Mouse (Mus musculus): Measurements from ENCODE around the gene Tmc4. TPM values are rescaled to one million over a fixed set of nuclear protein-coding genes. Genes with fewer than 3 reads are reported as not detected.
"Not testable (repeated sequence)": the region's sequence is repeated elsewhere in the genome, so short reads cannot be mapped to it uniquely, and the experiment has no call there.

Gene Tmc4
- polyA plus RNA-seq (2012) = 0.55 and 0.80 TPM in 2 replicates

GRCm38 (mm10) chr7:3677342-3677741 lies at the start of gene Tmc4:
Gene Tmc4 (minus strand): TSS chr7:3677553.
- TF ChIP-seq GATA1 (IDR thresholded peaks at IDR 0.05; ENCODE audit: low read length) = no peak

- not testable (repeated sequence) for TF ChIP-seq GATA1 (IDR thresholded peaks at IDR 0.05; ENCODE audit: low read length)
Measured at GRCm38 (mm10) chr7:3720268-3720667, 42.9 kb upstream of the Tmc4 start, which contains the start of gene Pirb. Gene Pirb (minus strand): TSS chr7:3720391.

DNA sequence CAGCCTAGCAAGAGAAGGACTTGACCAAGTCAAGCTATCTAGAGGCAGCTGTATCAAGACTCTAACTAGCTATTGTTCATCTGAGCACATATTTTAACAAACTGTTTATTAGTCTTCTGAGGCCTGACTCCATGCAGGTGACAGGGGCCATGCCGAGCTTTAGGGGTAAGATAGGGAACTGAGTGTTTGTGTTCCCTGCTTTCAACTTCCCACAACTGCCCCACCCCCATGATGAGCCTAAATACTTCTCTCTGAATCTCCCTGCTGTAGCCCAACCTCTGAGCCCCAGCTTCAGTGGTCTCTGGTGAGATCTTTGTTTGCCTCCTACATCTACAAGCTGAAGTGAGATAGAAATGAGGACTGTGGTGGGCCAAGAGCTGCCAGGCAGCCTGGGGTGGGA lies 37.9 kb upstream of the Tmc4 start:
- no peak for TF ChIP-seq GATA1 (IDR thresholded peaks at IDR 0.05; ENCODE audit: low read length)

DNA sequence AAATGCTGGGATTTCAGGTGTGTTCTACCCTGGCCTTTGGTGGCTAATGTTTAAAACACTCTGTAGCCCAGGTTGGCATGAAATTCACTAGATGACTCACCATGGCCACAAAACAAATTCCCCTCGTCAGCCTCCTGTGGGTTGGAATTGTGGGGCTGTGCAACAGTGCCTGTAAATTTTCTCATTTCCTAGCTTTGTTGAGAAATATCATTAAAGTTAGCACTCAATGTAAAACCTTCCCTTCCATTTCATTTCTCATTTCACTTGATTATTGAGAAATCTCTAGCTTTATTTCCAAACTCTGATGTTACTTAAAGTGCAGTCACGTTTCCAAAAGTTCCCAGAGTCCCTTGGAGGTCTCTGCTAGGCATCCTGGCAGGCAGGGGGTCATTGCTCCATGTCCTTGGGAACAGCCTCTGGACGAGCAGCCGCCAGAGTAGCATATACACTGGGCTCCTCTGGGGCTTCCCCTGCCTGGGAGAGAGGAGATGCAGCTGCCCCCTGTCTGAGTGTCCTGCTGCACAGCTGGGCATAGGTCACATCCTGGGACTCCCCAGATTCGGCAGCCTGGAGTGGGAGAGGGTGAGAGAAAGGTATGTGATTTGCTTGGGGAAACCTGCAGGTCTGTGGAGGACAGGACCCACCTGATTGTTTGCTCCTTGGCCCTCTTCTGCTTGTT lies 35.0 kb upstream of the Tmc4 start:
- no peak for TF ChIP-seq GATA1 (IDR thresholded peaks at IDR 0.05; ENCODE audit: low read length)

- TF ChIP-seq GATA1 (IDR thresholded peaks at IDR 0.05; ENCODE audit: low read length) = no peak
Measured at GRCm38 (mm10) chr7:3709000-3709399, 31.6 kb upstream of the Tmc4 start.

- TF ChIP-seq GATA1 (IDR thresholded peaks at IDR 0.05; ENCODE audit: low read length) = no peak
Measured at GRCm38 (mm10) chr7:3707568-3708413, 30.4 kb upstream of the Tmc4 start.

DNA sequence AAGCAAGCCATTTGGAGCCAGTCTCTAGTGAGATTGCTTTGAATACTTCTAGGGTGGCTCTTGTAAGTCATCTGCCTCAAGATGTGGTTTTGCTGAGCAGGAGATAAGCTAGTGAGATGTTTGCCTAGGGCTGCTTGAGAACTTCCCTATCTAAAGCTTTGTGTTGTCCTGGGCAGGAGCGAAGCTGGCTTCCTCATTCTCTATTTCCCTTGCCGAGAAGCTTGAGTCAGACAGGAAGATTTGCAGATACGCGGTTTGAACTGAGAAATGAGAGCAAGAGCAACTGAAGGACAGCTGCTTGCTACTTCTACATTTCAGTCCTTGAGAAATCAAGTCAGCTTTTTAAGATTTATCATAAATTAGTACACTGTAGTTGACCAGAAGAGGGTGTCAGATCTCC lies 29.7 kb upstream of the Tmc4 start:
- peak; percentile 98 for TF ChIP-seq GATA1 (IDR thresholded peaks at IDR 0.05; ENCODE audit: low read length)

GRCm38 (mm10) chr7:3706343-3706934 lies 29.1 kb upstream of the Tmc4 start:
- TF ChIP-seq GATA1 (IDR thresholded peaks at IDR 0.05; ENCODE audit: low read length) = no peak

GRCm38 (mm10) chr7:3705911-3706310 lies 28.6 kb upstream of the Tmc4 start:
- TF ChIP-seq GATA1 (IDR thresholded peaks at IDR 0.05; ENCODE audit: low read length) = no peak

- TF ChIP-seq GATA1 (IDR thresholded peaks at IDR 0.05; ENCODE audit: low read length) = no peak
Measured at GRCm38 (mm10) chr7:3704475-3704874, 27.1 kb upstream of the Tmc4 start.

GRCm38 (mm10) chr7:3703879-3704441 lies 26.6 kb upstream of the Tmc4 start, which contains the start of gene Rps9:
Gene Rps9 (plus strand): TSS chr7:3703993.
- no peak for TF ChIP-seq GATA1 (IDR thresholded peaks at IDR 0.05; ENCODE audit: low read length)

DNA sequence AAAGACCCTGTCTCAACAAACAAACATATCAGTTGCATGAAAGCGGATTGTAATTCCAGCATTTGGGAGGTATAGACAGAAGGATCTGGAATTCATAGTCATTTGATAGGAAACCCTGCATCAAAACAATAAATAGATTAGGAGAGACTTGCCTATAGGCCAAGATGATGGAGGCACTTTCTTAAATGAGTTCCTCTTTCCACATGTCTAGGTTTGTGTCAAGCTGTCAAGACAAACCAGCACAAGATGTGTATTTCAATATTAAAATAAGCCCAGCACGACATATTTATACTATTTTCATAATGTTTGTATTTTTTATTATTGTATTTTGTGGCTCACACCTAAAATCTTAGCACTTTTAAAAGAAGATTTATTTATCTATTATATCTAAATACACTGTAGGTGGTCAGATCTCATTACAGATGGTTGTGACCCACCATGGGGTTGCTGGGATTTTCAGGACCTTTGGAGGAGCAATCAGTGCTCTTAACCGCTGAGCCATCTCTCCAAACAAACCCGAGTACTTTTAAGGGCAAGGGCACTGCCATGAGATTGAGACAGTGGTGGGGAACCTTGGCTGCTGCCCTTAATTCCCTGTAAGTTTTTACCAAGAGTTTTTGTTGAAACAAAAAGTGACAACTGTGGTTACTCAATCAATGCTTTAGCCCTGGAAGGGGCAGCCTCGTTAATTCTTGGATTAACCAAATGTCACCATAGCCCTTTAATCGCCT lies 26.0 kb upstream of the Tmc4 start:
- no peak for TF ChIP-seq GATA1 (IDR thresholded peaks at IDR 0.05; ENCODE audit: low read length)

- no peak for TF ChIP-seq GATA1 (IDR thresholded peaks at IDR 0.05; ENCODE audit: low read length)
Measured at GRCm38 (mm10) chr7:3698471-3698870, 21.1 kb upstream of the Tmc4 start.

- no peak for TF ChIP-seq GATA1 (IDR thresholded peaks at IDR 0.05; ENCODE audit: low read length)
Measured at GRCm38 (mm10) chr7:3694076-3694948, 17.0 kb upstream of the Tmc4 start.

- no peak for TF ChIP-seq GATA1 (IDR thresholded peaks at IDR 0.05; ENCODE audit: low read length)
Measured at GRCm38 (mm10) chr7:3693809-3694075, 16.4 kb upstream of the Tmc4 start.

Measured in G1E-ER4 (cell line).